Mouse (Mus musculus) embryonic stem cell, embryonic (primary cell): ENCODE measurements around the gene Tbc1d2b.

ENCODE experiments used
- CTCF ChIA-PET, 4 experiments: fragments of 300-600 bp in 2 of 4; fragments of 350-600 bp in 2 of 4; sonication (Branson Sonifier 250); formaldehyde crosslinking; loops; one replicate each; lab custom pipeline; 2022; ENCODE audit warnings: inconsistent platforms in 2 of 4; lab: Charles Lee
- POLR2A ChIA-PET, 4 experiments: fragments of 300-600 bp in 2 of 4; fragments of 350-600 bp in 2 of 4; sonication (Branson Sonifier 250); formaldehyde crosslinking; loops; one replicate each; lab custom pipeline; 2022; ENCODE audit warnings: antibody characterized with exemption in 4 of 4, inconsistent platforms in 1 of 4; lab: Charles Lee

The Tbc1d2b gene

DNA sequence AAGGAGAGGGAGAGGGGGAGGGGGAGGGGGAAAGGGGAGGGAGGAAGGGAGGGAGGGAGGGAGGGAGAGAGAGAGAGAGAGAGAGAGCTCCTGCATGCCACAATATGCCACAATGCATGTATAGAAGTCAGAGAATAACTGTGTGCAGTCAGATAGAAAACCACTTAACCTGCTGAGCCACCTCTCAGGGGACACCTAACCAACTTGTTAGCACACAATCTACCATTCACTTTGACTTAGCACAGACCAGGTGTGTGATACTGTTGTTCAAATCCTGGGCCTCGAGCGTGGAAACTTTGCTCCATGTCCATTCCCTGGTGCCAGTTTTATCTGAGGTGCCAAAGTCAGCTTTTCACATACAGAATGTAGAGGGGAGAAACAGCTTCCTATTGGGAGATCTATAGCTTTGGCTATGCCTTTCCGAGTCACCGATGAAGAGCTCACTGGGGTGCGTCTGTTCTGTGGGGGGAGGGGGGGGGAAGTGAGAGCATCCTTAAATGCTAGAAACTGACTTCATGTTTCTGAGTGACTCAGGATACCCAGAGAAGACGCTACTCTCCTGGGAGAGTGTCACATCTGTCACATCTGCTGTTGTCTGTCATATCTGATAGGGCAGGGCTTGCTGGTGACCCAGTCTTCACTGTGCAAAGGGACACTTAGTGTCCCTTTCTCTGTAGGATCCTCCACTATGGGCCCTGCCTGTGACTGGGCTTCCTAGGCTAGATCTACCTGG lies 88.8 kb downstream of the Tbc1d2b start:
- POLR2A ChIA-PET: interaction anchor here in 1 of 4 experiments (0.6 kb wide), 2 partner anchors 21 to 215 kb away, joined by 3 to 4 read pairs; no protein-coding TSS in a partner anchor
- CTCF ChIA-PET: interaction anchor here in 2 of 4 experiments (0.6 kb wide), 2 partner anchors 19 to 389 kb away, joined by 4 to 6 read pairs; partner anchors contain the start of gene Adamts7 (in 1 of the 2)

DNA sequence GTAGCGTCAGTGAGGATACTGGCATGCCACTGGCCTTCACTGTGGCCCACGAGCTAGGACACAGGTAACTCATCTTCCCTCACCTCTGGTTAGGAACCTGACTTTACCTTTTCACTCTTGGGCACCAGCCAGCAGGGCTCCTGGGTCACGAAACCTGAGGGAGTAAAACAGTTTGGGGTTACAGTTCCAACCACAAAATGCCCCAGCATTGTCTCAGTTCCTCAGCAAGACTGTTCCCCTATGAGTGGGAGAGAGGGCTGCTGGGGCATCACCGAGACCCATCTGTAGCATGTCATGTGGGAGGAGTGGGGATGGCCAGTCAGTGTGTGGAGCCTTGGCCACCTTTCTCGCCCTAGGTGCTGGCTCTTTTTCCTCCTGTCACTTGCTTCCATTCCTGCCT lies 91.2 kb downstream of the Tbc1d2b start:
- ChIA-PET CTCF (no interaction called here), POLR2A (no interaction called here)

DNA sequence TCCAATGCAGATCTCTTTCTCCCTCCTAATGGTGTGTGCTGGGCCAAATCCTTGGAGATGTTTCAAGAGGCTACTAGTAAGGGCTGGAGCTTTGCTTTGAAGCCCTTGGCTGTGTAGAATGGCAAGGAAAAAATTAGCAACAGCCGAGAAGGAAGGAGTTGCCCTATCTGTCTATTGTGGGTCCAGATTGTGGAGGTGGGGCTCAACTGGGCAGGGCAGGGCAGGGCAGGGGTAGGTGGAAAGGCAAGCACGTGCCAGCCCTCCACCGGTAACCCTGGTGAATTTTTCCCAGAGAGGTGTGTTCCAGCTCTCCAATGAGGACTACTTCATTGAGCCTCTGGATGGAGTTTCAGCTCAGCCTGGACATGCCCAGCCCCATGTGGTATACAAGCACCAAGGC lies 97.3 kb downstream of the Tbc1d2b start:
- POLR2A ChIA-PET: interaction anchor here in 2 of 4 experiments (1.5 to 2.2 kb wide), 4 partner anchors 10 to 64 kb away, joined by 3 to 10 read pairs (median 6); partner anchors contain the start of gene Adamts7 (in 1 of the 2)
- CTCF ChIA-PET: interaction anchor here in 1 of 4 experiments (2.3 kb wide), 1 partner anchor 33 kb away, joined by 6 read pairs; no protein-coding TSS in a partner anchor

DNA sequence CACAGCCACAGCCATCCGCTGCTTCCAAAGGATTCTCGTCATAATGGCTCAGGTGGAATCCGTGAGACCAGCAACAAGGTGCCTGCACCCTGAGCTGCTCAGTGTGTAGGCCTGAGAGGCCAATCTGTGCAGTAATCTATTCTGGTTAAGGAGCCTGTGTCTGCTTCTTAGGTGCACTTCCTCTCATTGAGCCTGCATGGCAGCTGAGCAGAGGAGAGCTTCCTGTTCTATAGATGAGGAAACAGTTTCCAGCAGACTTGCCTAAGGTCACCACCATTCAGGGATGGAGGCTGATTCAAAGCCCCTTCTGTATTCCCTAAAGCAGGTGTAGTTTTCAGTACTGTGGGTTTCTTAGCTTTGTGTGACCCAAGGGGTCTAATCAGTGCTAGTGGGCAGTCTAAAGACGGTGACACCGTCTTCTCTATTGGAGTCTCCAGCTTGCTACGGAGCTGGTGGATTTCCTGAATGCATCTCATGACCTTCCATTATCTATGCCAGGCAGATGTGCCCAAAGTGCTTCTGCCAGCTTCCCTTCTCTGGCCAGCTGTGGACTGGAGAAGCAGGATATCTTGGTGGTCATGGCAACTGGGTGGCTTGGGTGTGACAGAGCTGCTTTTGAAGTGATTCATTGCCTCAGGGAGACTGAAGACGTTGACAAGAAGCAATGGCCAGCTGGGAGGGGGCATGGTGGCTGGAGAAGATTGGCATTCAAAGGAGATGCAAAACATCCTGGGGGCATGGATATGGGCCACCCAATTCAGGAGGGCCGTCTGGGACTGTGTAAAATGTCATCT lies 97.9 kb downstream of the Tbc1d2b start:
- ChIA-PET POLR2A (interaction anchor here in 2 of 4 experiments (1.5 to 2.2 kb wide), 5 partner anchors 10 to 65 kb away, joined by 3 to 10 read pairs (median 6); partner anchors contain the start of genes Adamts7 (in 1 of the 2) and Morf4l1 (in 1 of the 2)), CTCF (interaction anchor here in 1 of 4 experiments (0.8 to 2.3 kb wide), 2 partner anchors 34 to 46 kb away, joined by 4 to 6 read pairs; no protein-coding TSS in a partner anchor)

DNA sequence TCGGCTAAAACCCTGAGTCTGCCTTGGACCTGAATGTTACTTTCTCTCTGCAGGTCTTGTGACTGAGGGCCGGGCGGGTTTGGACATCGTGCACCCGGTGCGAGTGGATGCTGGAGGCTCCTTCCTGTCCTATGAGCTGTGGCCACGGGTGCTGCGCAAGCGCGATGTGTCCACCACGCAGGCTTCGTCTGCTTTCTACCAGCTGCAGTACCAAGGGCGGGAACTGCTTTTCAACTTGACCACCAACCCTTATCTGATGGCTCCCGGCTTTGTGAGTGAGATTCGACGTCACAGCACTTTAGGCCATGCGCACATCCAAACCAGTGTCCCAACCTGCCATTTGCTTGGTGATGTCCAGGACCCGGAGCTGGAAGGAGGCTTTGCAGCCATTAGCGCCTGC lies 99.2 kb downstream of the Tbc1d2b start:
- CTCF ChIA-PET: interaction anchor here in 2 of 4 experiments (0.6 to 2.3 kb wide), 3 partner anchors 35 to 150 kb away, joined by 5 to 6 read pairs (median 6); no protein-coding TSS in a partner anchor
- POLR2A ChIA-PET: interaction anchor here in 3 of 4 experiments (0.7 to 2.2 kb wide), 5 partner anchors 8 to 58 kb away, joined by 3 to 10 read pairs (median 7); partner anchors contain the start of genes Adamts7 (in 1 of the 3) and Morf4l1 (in 1 of the 3)

DNA sequence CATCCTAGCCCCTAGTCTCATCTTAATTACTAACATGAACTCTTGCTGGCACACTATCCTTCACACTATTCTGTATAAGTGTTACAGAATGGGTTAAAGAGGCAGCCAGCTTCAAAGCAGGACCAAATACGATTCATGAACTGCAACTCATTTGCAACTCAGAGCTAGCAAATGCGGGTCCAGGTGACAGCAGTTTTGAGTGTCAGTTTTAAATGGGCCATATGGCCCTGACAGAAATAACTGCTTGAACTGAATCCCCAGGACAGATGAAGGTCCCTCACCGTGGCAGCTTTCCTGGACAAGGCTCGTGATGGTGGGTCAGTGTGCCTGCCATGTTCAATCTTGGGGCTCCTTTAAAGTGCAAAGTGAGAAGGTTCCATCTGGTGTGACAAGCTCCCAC lies 100.6 kb downstream of the Tbc1d2b start:
- POLR2A ChIA-PET: no interaction called here
- CTCF ChIA-PET: no interaction called here

DNA sequence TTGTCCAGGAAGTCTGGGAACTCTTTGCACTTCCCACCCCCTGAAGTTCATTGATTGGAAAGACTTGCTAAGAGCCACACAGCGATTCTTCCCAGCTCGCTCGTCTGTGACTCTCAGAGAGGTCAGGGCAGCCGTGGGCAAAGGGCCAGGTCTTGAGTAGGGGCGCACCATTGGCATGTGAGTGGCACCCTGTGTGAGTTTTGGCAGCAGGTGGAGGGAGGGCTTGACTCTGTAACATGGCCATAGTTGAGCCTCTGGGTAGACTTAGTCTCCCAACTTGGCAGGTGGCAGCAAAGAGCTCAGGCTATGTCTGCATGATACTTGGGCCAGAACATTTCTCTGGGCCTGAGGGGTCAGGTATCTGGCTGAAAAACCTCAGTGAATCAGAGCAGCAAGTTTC lies 104.0 kb downstream of the Tbc1d2b start:
- ChIA-PET CTCF (interaction anchor here in 1 of 4 experiments (0.7 kb wide), 1 partner anchor 516 kb away, joined by 3 read pairs; no protein-coding TSS in a partner anchor), POLR2A (interaction anchor here in 2 of 4 experiments (0.7 to 1.0 kb wide), 5 partner anchors 33 to 85 kb away, joined by 3 to 7 read pairs (median 4); partner anchors contain the start of gene Morf4l1 (in 1 of the 2))

DNA sequence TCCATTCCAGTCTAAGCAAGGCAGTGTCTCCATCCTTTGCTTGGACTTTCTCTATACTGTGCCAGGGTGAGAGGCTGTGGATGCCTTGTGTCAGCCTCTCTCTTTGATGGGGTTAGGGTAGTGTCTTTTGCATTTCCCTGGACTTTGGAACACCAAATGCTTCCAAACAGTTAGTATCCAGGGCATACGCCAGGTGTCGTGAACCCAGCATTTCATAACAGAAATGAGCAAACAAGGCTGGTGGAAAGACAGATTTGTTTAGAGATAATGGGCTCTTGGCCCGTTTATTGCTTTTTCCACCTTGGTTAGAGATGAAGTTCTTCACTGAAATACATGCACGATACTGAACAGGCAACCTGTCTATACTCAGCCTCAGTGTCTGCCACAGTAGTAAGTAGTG lies 105.0 kb downstream of the Tbc1d2b start:
- POLR2A ChIA-PET: interaction anchor here in 2 of 4 experiments (0.6 to 1.0 kb wide), 2 partner anchors 41 to 278 kb away, joined by 3 to 9 read pairs; no protein-coding TSS in a partner anchor

DNA sequence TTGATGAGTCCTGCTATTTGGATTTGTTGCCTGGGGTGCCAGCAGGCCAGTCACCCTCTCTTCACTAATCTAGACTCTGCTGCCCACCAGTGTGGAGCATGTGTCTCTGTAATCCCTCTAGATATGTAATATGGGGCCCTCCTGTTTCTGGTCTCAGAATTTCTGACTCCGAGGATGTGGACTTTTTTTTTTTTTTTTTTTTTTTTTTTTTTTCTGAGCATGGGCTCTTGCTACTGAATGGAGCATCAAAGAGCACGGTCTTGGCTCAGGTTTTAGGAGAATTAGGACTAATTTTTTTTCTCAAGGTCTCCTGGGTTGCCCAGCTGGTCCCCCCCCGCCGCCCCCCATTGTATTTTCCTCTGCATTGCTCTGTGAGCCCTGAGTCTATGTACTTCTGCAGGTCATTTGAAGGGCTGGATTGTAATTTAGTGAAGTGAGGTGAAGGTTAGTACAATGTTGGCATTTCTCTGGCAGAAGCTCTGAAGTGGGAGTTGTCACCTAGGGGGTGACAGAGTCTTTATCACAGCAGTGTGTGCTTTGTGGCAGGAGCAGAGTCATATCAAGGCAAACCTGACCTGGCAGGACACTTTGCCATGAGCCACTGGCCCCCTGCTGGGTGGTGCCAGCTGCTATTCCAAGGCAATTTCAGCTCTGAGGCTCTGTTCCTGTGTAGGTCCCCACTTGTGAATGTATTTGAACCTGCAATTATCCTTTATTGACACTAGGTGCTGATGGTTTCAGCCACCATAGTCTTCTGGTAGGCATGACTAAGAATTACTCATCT lies 105.7 kb downstream of the Tbc1d2b start:
- POLR2A ChIA-PET: interaction anchor here in 1 of 4 experiments (0.7 kb wide), 1 partner anchor 130 kb away, joined by 3 read pairs; no protein-coding TSS in a partner anchor
- CTCF ChIA-PET: no interaction called here

More for the DNA sequence above, 105.0 kb downstream of the Tbc1d2b start:
- CTCF ChIA-PET: no interaction called here

DNA sequence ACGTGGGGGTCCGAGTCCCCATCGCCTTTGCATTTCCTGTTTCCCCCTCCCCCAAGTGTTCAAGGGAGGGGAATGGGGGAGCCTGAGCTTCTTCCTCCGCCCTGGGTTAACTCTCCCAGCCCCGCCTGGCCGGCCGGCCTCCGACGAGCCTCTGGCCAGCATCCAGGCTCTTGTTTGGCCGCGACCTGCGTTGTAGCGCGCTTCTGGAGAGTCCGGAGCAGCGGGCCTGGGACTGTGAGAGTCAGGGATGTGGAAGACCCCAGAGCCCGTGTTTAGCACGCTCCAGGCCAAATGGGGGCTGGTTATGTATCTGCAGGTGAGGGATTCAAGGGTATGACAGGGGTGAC lies 106.9 kb downstream of the Tbc1d2b start:
- POLR2A ChIA-PET: interaction anchor here in 3 of 4 experiments (0.6 to 1.7 kb wide), 8 partner anchors 9 to 255 kb away, joined by 3 to 8 read pairs (median 4); partner anchors contain the start of gene Morf4l1 (in 2 of the 3)
- CTCF ChIA-PET: interaction anchor here in 1 of 4 experiments (0.9 kb wide), 1 partner anchor 190 kb away, joined by 5 read pairs; no protein-coding TSS in a partner anchor

DNA sequence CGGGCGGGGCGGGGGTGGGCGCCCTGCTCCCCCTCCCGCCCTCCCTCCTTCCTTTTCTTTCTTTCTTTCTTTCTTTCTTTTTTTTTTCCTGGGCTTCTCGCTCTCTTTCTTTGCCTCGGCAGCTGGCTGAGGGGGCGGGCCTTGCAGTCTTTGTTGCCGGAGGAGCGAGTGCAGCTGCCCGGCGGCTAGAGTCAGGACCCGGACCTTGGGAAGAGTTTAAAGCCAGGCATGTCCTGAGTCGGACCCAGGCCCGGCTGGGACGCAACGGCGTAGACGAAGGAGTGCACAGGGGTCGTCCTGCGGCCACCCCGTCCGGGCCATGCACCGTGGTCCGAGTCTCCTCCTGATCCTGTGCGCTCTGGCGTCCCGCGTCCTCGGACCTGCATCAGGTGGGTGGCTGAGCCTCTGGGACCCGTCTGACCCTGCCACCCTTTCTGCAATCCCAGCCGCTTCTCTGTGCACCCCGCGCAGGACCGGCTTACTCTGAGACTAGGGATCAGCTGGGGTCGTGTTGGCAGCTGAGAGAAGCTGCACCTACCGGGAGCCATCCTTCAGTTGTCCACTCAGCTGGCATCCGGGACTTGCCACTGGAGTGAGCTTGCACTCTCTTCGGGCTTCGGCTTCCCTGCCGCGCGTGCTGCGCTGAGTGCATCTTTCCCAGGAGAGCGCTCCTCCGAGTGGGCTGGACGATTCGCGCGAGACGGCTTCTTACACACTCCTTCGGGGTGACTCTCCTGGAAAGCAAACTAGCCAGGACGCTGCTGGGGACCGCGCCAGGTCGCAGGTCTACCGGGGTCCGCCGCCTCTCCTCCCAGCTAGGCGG lies 107.5 kb downstream of the Tbc1d2b start, which contains the start of gene Adamts7:
Gene Adamts7, plus strand, starts transcription at position 144 of the 823 bp plus-strand sequence.
- CTCF ChIA-PET: interaction anchor here in 2 of 4 experiments (0.6 to 0.9 kb wide), 4 partner anchors 19 to 340 kb away, joined by 4 to 6 read pairs (median 5); no protein-coding TSS in a partner anchor
- POLR2A ChIA-PET: interaction anchor here (0.6 to 1.7 kb wide), 10 partner anchors 9 to 254 kb away, joined by 3 to 8 read pairs (median 3); partner anchors contain the start of gene Morf4l1 (in 2 of the 4)

DNA sequence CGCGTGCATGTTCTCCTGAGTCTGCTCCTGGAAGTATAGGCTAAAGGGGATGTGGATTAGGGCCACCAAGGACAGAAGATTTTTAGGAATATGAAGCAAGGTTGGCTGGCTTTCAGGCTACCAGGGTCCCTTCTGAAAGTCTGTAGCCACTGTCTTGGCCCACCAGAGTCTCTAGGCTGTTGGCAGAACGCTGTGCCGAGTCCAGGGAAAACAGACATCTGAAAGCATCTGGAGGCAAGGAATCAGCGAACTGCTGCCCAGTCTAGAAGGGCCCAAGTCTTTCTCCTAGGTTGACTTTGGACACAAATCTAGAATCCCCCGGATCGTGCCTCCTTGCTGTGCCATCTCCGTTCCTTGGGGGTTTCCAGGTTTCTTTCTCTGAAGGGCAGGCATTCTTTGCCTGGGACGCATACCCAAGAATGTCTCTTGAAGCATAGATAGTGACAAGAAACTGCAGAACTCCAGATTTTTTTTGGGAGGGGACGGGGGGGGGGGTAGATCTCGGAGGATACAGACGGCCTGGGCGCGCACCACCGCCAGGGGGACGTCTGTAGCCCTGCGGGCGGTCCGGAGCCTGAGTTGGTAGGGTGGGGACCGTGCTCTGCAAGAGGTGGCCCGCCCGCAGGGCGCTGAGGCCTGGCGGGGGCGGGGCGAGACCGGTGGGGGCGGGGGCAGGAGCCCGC lies 108.2 kb downstream of the Tbc1d2b start:
- ChIA-PET CTCF (interaction anchor here in 2 of 4 experiments (0.6 to 1.9 kb wide), 3 partner anchors 28 to 341 kb away, joined by 5 to 7 read pairs (median 6); no protein-coding TSS in a partner anchor), POLR2A (interaction anchor here in 3 of 4 experiments (0.6 to 1.7 kb wide), 6 partner anchors 10 to 120 kb away, joined by 3 to 10 read pairs (median 4); partner anchors contain the start of gene Morf4l1 (in 1 of the 3))
